Mouse (Mus musculus) heart, postnatal 0 days (tissue): ENCODE measurements at regions not wholly inside any gene's neighbourhood (a gene's known extent, or its start where the extent isn't known, plus 50 kb on each side); places are given as distances from the start of the nearest gene placed in this dataset.

Source experiments
- CTCF ChIP-seq: IDR thresholded peaks from 2 replicates; pipeline ENCODE4 v1.5.1; 2016; ENCODE audit warnings: antibody characterized with exemption, control low read depth, low read depth
- EP300 ChIP-seq: IDR thresholded peaks from 2 replicates; pipeline ENCODE4 v1.6.1; 2016; ENCODE audit warnings: antibody characterized with exemption, low read depth

DNA sequence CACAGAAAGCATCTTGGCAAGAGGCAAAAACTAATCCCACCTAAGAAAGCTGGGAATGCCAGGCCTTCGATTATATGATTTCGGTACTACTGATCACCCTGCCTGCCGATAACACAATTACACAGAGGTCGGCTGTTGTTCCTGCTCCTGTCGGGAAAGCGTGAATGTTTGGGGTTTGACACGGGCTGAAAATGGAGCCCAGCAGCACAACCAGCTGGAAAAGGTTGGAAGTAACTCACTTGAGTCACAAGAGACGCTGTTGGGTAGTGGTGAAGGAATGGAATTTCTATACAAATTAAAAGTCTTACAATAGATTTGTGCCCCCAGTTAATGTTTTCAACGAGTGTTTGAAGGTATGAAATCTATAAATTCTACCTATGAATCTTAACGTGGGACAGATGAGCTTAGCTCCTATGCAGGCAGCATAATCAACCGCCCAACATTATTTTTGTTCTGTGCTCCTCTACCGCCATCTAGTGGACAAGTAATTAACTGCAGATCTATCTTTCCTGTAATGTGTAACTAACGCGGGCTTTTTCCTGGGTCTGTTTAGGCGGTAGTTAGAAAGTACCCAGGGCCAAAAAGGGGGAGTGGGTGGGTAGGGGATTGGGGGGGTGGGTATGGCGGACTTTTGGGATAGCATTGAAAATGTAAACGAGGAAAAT, 178.9 kb upstream of the Zpld1 start:
- TF ChIP-seq CTCF: peak; percentile 87
- no peak for TF ChIP-seq EP300
